Mouse (Mus musculus): ENCODE data around the gene Erbb3.
"Not testable (repeated sequence)": the region's sequence is repeated elsewhere in the genome, so short reads cannot be mapped to it uniquely, and the experiment has no call there.

Gene Erbb3

DNA sequence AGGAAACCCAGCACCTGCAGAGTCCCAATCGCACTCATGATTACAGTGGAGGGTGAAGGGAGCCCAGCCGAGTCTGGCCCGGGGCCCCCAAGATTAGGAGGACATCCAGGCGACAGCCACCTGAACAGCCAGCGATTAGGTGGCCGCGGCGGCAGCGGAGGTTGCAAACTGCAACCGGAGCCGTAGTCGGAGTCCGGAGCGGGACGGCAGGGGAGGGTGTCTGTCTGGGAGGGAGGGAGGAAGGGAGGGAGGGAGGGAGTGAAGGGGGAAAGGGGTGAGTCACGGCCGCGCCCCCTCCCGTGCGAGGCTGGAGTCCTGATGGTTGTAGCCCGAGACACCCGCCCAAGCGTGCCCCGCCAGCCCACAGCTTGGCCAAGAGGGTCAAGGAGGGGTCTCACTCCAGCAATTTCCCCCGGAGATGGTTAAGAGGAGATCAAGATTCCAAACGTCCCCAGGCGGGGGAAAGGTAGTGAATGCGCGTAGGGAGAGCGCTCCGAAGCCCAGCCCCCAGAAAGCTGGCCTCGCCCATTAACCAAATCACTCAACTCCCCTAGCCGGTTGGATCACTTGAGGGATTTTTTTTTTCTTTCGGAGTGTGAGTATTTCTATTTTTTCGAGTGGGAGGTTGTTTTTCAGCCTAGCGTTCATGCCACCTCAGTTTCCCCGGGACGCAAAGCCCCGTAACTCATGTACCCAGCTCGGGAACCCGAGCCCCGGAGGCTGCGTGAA, at the start of gene Erbb3:
Gene Erbb3 (minus strand): TSS at position 189 of the 729 bp plus-strand sequence.
- peak; percentile 9 for DNase-seq (ENCODE audit: low spot score)

DNA sequence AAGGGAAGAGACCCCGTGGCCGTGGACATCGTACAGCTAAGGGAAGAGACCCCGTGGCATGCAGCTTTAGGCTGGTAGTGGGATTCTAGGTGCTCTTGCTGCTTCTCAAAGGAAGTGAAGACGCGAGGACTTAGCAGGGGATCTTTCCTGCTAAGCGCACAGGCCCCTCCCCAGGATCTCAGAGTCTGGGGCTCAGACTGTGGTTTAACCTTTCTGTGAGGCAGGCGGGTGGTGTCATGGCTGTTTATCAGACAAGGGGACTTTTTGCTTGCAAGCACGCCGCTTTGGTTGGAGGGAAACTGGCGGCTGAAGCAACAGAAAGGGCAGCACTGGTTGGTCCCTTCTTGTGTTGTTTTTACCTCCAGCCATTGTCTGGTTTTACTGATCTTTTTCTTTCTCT, 47.6 kb upstream of the Erbb3 start:
- DNase-seq (ENCODE audit: low spot score): no peak

GRCm38 (mm10) chr10:128636561-128636960, 47.1 kb upstream of the Erbb3 start:
- no peak for DNase-seq (ENCODE audit: low spot score)

DNA sequence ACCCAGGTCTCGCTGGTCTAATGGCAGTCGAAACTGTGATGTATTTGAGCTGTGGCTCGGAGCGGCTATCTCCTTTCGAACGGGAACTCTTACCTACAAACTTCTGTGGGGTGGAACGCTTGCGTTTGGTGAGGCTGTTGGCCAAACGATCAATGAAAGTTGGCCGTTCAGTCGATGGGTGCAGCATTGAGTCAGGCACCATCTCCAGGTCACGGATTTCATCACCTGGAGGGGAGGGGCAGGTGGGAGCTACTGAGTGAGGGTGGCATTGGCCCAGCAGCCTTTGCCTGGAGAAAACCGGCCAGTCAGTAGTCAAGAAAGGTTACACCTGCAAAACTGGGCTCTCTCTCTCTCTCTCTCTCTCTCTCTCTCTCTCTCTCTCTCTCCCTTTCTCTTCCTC, 46.2 kb upstream of the Erbb3 start:
- no peak for DNase-seq (ENCODE audit: low spot score)

- no peak for DNase-seq (ENCODE audit: low spot score)
These were observed 42.1 kb upstream of the Erbb3 start for GRCm38 (mm10) chr10:128631571-128631970.

DNA sequence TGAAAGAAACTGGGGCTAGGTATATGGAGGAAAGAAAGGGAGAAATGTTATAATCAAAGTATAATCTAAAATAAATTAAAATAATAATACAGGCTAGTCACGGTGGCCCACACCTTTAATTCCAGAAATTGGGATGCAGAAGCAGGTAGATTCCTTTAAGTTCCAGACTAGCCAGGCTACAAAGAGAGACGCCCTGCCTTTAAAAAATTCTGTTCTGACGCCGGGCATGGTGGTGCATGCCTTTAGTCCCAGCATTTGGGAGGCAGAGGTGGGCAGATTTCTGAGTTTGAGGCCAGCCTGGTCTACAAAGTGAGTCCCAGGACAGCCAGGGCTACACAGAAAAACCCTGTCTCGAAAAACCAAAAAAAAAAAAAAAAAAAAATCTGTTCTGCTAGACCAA, 40.9 kb upstream of the Erbb3 start:
- DNase-seq (ENCODE audit: low spot score): not testable (repeated sequence)

GRCm38 (mm10) chr10:128629746-128630145, 40.3 kb upstream of the Erbb3 start:
- DNase-seq (ENCODE audit: low spot score): peak; percentile 21

DNA sequence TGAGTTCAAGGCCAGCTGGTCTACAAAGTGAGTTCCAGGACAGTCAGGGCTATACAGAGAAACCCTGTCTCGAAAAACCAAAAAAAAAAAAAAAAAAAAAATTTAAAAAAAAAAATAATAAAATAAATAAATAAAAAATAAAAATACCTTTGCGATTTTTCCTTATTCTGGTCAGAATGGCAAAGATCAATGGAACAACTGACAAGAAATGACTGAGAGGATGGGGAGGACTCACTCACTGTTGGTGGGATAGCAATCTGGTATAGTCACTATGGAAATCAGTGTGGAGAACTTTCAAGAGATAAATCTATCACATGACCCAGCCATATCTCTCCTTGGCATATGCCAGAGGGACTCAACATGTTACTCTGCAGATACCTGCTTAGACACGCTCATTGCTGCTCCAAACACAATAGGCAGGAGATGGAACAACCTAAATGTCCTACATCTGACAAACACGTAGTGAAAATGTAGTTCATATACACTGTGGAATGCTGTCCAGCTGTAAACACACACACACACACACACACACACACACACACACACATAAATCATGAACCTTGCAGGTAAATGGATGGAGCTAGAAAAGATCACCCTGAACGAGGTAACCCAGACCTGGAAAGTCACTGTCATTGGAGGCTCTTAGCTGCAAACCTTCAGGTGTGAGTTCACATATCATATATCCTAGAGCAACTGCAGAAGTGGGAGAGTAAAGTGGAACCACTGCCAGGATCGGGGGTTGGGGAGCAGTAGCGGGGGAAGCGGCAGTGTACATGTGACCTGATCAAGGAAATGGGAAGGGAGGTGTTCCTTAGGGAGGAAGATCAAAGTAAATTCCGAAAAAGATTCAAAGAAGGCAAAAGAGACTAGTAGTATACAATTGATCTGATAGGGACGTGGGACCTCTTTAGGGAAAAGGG, 38.2 kb upstream of the Erbb3 start:
- DNase-seq (ENCODE audit: low spot score): no peak

GRCm38 (mm10) chr10:128626311-128627310, 37.2 kb upstream of the Erbb3 start, which contains the start of gene Rps26:
Gene Rps26, minus strand, starts transcription at chr10:128626747.
- DNase-seq (ENCODE audit: low spot score): peak; percentile 73

DNA sequence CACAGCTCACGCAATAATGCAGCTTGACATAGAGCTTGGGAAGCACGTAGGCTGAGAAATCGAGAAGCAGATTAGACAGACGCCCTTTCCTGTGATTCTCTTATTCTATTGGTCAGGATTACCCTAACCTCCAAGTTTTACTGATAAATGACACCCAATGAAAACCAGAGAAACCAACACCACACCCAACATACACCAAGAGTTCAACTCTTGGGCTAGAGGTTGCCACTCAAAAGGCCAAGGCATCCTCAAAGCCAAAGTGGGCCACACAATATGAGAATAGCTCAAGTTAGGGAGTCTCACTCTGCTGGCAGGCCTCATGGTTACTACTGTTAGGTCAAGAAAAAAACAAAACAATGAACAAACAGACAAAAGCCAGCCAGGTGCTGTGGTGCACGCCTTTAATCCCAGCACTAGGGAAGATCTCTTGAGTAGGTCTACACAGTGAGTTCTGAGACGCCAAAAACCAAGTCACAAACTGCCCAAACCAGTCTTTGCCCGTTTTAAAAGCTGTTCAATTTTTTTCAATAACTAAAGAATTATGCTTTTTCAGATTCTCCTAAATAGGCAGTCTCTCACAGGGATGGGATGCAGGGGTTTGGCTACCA, 35.9 kb upstream of the Erbb3 start:
- no peak for DNase-seq (ENCODE audit: low spot score)

DNA sequence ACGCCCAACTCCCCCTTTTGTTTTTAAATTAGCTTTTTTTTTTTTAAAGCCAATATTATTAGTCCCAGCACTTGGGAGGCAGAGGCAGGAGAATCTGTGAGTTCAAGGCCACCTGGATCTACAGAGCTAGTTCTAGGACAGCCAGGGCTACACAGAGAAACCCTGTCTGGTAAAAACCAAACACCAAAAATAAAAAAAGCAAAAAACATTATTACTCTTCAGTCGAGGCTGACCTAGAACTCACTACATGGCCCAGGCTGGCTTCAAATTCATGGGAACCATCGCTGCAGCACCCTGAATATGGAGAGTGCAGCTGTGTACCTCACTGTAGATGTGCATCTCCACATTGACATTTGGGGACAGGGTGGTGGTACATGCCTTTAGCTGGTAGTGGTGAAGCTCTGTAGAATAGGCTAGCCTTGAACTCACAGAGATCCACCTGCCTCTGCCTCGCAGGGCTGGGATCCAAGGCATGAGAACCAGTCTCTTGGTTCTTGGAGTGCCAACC, 33.7 kb upstream of the Erbb3 start:
- DNase-seq (ENCODE audit: low spot score): not testable (repeated sequence)

DNA sequence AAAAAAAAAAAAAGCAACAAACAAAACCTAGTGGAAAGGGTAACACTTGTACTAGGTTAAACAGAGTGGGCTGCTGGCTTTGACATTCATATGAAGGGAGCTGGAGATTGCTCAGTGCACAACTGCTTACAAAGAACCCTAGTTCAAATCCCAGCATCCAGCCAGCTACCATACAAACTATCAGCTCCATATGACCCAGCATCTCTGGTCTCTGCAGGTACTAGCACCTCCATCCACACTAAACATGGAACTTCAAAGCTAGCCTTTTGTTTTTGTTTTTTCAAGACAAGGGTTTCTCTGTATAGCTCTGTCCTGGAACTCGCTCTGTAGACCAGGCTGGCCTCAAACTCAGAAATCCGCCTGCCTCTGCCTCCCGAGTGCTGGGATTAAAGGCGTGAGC, 33.2 kb upstream of the Erbb3 start:
- DNase-seq (ENCODE audit: low spot score): no peak

DNA sequence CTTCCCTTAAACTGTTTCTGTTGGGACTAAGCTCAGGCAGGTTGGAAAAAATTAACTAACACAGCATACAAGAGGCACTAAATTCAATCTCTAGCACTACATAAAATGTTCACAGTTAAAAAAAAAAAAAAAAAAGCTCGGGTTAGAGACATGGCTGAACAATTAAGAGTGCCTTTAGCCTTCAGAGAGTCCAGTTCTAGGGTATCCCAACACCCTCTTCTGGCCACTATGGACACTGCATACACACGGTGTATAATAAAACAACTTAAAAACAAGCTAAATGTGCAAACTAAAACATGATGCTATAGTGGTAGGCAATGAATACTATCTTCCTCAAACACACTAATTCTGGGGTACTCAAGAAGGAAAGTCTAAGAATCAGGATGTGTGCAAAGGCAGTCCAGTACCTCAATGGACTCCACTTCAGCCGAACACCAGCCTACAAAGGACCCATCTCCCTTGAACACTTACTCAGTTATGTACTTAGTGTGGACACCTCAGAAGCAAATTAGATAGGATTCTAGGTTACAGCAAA, 32.6 kb upstream of the Erbb3 start:
- DNase-seq (ENCODE audit: low spot score): no peak

GRCm38 (mm10) chr10:128620241-128620640, 30.8 kb upstream of the Erbb3 start:
- DNase-seq (ENCODE audit: low spot score): no peak

DNA sequence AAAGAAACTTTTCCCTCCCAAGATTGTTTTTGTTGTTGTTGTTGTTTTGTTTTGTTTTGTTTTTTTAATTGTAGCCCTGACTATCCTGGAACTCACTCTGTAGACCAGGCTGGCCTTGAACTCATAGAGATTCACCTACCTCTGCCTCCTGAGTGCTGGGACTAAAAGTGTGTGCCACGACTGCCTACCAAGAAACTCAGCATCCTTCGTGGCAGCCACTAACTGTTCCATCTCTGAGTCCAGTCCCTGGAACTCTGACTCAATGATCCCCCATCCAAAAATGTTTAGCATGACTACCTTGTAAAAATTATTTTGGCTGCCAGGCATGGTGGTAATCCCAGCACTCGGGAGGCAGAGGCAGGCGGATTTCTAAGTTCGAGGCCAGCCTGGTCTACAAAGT, 29.7 kb upstream of the Erbb3 start:
- not testable (repeated sequence) for DNase-seq (ENCODE audit: low spot score)

- no peak for DNase-seq (ENCODE audit: low spot score)
These were observed 29.1 kb upstream of the Erbb3 start for GRCm38 (mm10) chr10:128618570-128618969.

GRCm38 (mm10) chr10:128615798-128616448, 26.5 kb upstream of the Erbb3 start:
- DNase-seq (ENCODE audit: low spot score): not testable (repeated sequence)

- no peak for DNase-seq (ENCODE audit: low spot score)
These were observed 25.5 kb upstream of the Erbb3 start for GRCm38 (mm10) chr10:128614934-128615333.

- not testable (repeated sequence) for DNase-seq (ENCODE audit: low spot score)
These were observed 24.4 kb upstream of the Erbb3 start for GRCm38 (mm10) chr10:128613820-128614219.

- DNase-seq (ENCODE audit: low spot score): no peak
These were observed 23.6 kb upstream of the Erbb3 start for GRCm38 (mm10) chr10:128613154-128613440.
